Mouse (Mus musculus) forebrain, embryonic 13.5 days (tissue): ENCODE results near the gene Bloc1s6. TPM values are rescaled to one million over a fixed set of nuclear protein-coding genes. Genes with fewer than 3 reads are reported as not detected.

Source experiments
- polyA plus RNA-seq: library from polyadenylated mRNA; unstranded; fragments of >200 nt; fragmentation: Nextera tagmentation; extraction: Ambion mirVana; gene quantifications from 2 replicates; pipeline ENCODE4 v1.2.1, GENCODE M21; 2015

Gene Bloc1s6
- polyA plus RNA-seq, 1 experiment from 2014 or later: 84.9 TPM

Other genes with a start within 250 kb of the Bloc1s6 start
- 16.2 and 17.3 TPM in 2 replicates for gene Gatm, start 127.2 kb upstream of the Bloc1s6 start, polyA plus RNA-seq
- gene AA467197, start 101.5 kb upstream of the Bloc1s6 start, polyA plus RNA-seq: 0.60 TPM in 1 of 2 replicates, not detected in the other
- gene Slc30a4, start 35.8 kb upstream of the Bloc1s6 start, polyA plus RNA-seq: 4.4 and 4.7 TPM in 2 replicates
- gene Sqor, start 26.7 kb downstream of the Bloc1s6 start, polyA plus RNA-seq: 2.3 and 5.6 TPM in 2 replicates